Mouse (Mus musculus) stomach, postnatal 0 days (tissue): ENCODE results near the gene Camkv.

Experiments
- CTCF ChIP-seq: IDR thresholded peaks from 2 replicates; pipeline ENCODE4 v1.5.1; 2016; ENCODE audit warnings: antibody characterized with exemption, low read depth, mild to moderate bottlenecking, moderate library complexity
- EP300 ChIP-seq: optimal IDR thresholded peaks from 2 replicates; pipeline ENCODE3; 2016; ENCODE audit warnings: antibody characterized with exemption

GRCm38 (mm10) chr9:107983421-107983890 lies 48.0 kb downstream of the Camkv start:
- no peak for TF ChIP-seq CTCF
- no peak for TF ChIP-seq EP300
